Mouse (Mus musculus) effector memory CD4-positive, alpha-beta T cell, adult 5 months (primary cell): ENCODE results near the gene L3mbtl3. TPM values are rescaled to one million over a fixed set of nuclear protein-coding genes. Genes with fewer than 3 reads are reported as not detected.

ENCODE experiments used
- polyA plus RNA-seq: library from polyadenylated mRNA; unstranded; fragments of 100-300 nt; shearing (Covaris generic); gene quantifications from one replicate; pipeline ENCODE4 v1.2.1, GENCODE M21; 2017

Gene L3mbtl3
- 17.2 TPM for polyA plus RNA-seq

DNA sequence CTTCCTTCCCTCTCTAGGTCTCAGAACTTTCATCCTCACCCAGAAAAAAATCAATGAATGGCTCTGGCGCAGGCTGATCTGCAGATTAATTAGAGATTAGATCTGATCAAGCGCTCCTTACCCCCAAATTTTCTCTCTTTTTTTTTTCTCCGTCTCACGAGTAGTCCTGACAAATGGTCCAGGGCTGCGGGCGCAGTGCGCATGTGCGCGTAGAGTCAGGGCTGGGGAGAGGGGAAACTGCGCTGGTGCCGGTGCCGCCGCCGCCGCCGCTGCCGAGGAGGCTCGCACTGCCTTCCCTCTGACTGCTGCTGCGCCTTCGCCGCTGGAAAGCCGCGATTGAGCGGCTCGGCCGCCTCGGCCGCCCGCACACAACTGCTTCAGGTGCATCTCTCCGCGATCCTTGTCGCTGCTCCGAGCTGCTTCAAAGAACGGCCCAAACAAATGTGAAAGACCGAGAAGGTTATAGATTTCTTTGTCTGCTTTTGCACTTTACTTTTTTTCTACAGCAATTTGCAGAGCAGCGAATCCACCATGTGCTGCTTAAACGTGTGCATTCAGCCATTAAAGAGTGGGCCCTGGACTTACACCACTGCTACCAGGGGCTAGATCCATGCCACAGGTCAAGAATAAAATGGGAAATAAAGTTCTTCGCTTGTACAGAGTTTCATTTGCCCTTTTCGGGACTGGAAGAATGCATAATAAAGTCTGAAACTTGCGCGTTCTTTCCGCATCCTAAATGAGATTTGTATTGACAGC, at the start of gene L3mbtl3:
L3mbtl3 (minus strand) TSS at position 182 of the 756 bp plus-strand sequence.

DNA sequence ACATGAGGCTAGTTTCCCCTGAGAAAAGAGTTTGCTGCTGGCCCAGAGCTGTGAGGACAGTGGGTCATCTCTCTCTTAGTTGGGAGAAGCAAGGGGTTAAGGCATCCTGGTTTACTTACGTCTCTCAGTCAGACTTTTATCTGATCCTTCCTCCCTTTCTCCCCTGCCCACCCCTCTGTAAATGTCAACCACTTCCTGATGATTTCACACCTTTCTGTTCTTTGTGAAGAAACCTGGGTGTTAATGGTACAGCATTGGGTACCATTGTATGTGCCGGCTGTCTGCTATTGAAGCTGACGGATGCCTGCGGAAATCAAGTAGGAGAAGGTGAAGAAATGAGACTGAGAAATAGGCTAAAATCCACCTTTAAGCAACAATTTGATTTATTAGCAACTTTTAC, 146.3 kb downstream of the L3mbtl3 start, which contains the start of gene Samd3:
Samd3 (plus strand) TSS at position 220 of the 400 bp plus-strand sequence.

Other genes starting within 250 kb of the L3mbtl3 start
- gene Samd3, start 146.3 kb downstream of the L3mbtl3 start, polyA plus RNA-seq: 7.9 TPM